Mouse (Mus musculus) heart, embryonic 12.5 days (tissue): Measurements from ENCODE around the gene Ptx4. TPM values are rescaled to one million over a fixed set of nuclear protein-coding genes. Genes with fewer than 3 reads are reported as not detected.
A peak's percentile ranks its signal among the peaks of the same experiment; 100 is the strongest.

ENCODE experiments used
- ATAC-seq: fragments of 200-750 bp; cut with Nextera tagmentation; 2 replicates; pipeline ENCODE4 v1.8.0; 2017; ENCODE audit warnings: moderate TSS enrichment, moderate library complexity; ENCODE audit not compliant: insufficient number of reproducible peaks, low FRiP score
- H3K27ac ChIP-seq: fragments of 300-500 bp; sonication (generic); 2 replicates; pipeline ENCODE4 v1.5.1; 2016; ENCODE audit warnings: mild to moderate bottlenecking, moderate library complexity; ENCODE audit not compliant: poor library complexity, severe bottlenecking
- H3K27me3 ChIP-seq: fragments of 300-500 bp; sonication (generic); replicated peaks from 2 replicates; pipeline ENCODE4 v1.6.1; 2016; ENCODE audit warnings: mild to moderate bottlenecking, moderate library complexity
- H3K36me3 ChIP-seq: fragments of 300-500 bp; sonication (generic); 2 replicates; pipeline ENCODE4 v1.6.1; 2016; ENCODE audit warnings: mild to moderate bottlenecking, moderate library complexity
- H3K4me1 ChIP-seq: fragments of 300-500 bp; sonication (generic); replicated peaks from 2 replicates; pipeline ENCODE4 v1.6.1; 2016; ENCODE audit warnings: mild to moderate bottlenecking
- H3K4me2 ChIP-seq: fragments of 300-500 bp; sonication (generic); 2 replicates; pipeline ENCODE4 v1.6.1; 2016; ENCODE audit warnings: mild to moderate bottlenecking, moderate library complexity
- H3K4me3 ChIP-seq: fragments of 300-500 bp; sonication (generic); 2 replicates; pipeline ENCODE4 v1.5.1; 2016; ENCODE audit warnings: mild to moderate bottlenecking
- H3K9ac ChIP-seq: fragments of 300-500 bp; sonication (generic); 2 replicates; pipeline ENCODE4 v1.6.1; 2016; ENCODE audit warnings: mild to moderate bottlenecking, moderate library complexity
- H3K9me3 ChIP-seq: fragments of 300-500 bp; sonication (generic); replicated peaks from 2 replicates; pipeline ENCODE4 v1.6.1; 2016; ENCODE audit warnings: mild to moderate bottlenecking, moderate library complexity
- WGBS: fragments of 180-500 bp; shearing (Covaris S2); methylation state at CpG from one replicate; pipeline ENCODE4 v1.1.7; 2016; 5-methylcytosine and 5-hydroxymethylcytosine counted together
- polyA plus RNA-seq: library from polyadenylated mRNA; unstranded; fragments of >200 nt; fragmentation: Nextera tagmentation; extraction: Ambion mirVana; gene quantifications from 2 replicates; pipeline ENCODE4 v1.2.1, GENCODE M21; 2016

Ptx4 gene
- polyA plus RNA-seq, 1 experiment from 2014 or later = 0.27 TPM

- Histone ChIP-seq H3K9ac (peak overlapping the region; percentile 24; the same call in 1 of the 2 replicates), H3K36me3 (peaks cover 15% of the 10 kb centered on the region), H3K27me3 (no peaks in the 10 kb centered on the region), H3K9me3 (no peaks in the 10 kb centered on the region), H3K27ac (peak overlapping the region; percentile 55), H3K4me1 (peaks cover 24% of the 10 kb centered on the region), H3K4me2 (peak overlapping the region; percentile 19; the same call in 1 of the 2 replicates), H3K4me3 (peak overlapping the region; percentile 15; the same call in 1 of the 2 replicates)
- 50% methylated on average over 10 of the region's 10 CpGs for WGBS
- peak; percentile 85 for ATAC-seq
These were observed 31.4 kb upstream of the Ptx4 start for GRCm38 (mm10) chr17:25089158-25089557.

DNA sequence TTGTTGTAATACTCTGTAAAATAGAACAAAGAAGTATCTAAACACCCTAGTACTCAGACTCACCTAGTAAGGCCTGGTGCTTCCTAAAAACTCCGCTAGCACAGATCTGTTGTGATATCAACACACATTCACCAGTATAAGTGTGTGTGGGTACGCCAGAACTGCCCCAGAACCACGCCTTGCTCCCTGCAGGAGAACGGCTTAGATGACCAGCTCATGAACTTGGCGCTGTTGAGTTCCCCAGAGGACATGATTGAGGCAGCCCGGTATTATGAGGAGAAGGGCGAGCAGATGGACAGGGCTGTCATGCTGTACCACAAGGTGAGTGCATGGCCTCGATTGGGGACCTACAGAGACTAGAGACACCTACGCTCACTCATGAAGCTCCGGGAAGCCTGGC is 30.1 kb upstream of the Ptx4 start:
- Histone ChIP-seq H3K4me3 (no peak overlapping the region), H3K27ac (no peak overlapping the region), H3K4me2 (peak overlapping the region; percentile 23), H3K36me3 (peaks cover 21% of the 10 kb centered on the region), H3K27me3 (no peaks in the 10 kb centered on the region), H3K9me3 (no peaks in the 10 kb centered on the region), H3K4me1 (peaks cover 14% of the 10 kb centered on the region), H3K9ac (no peak overlapping the region)
- no peak for ATAC-seq
- WGBS = 88% methylated on average over 10 of the region's 10 CpGs

DNA sequence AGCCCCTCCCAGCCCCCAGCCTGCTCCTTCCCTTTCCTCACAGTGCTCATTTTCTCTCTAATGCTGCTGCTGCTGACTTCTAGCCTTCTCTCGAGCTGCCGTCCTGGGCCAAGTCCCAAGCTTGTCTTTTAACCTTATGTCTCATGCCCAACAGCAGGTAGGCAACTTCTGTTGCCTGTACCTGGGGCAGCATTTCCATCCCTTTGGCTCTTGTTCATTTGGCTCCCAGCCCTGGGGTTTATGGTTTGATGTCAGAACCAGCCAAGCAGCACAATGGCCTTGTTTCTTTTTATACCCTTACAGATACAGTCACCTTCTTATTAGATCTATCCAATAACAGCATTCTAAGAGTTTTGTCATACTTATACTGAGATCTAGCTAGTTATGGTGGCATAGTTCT is 24.3 kb upstream of the Ptx4 start:
- no peak overlapping the region for H3K9ac ChIP-seq
- H3K4me1 ChIP-seq = no peaks in the 10 kb centered on the region
- H3K36me3 ChIP-seq = peaks cover 57% of the 10 kb centered on the region
- WGBS = 84% methylated on average over 2 of the region's 2 CpGs
- H3K4me3 ChIP-seq = no peak overlapping the region
- no peaks in the 10 kb centered on the region for H3K9me3 ChIP-seq
- no peak overlapping the region for H3K27ac ChIP-seq
- H3K27me3 ChIP-seq = no peaks in the 10 kb centered on the region
- no peak overlapping the region for H3K4me2 ChIP-seq
- ATAC-seq = no peak

- H3K36me3 ChIP-seq = peaks cover 74% of the 10 kb centered on the region
- no peaks in the 10 kb centered on the region for H3K4me1 ChIP-seq
- H3K4me3 ChIP-seq = no peak overlapping the region
- H3K9me3 ChIP-seq = no peaks in the 10 kb centered on the region
- no peak overlapping the region for H3K4me2 ChIP-seq
- 89% methylated on average over 6 of the region's 6 CpGs for WGBS
- no peak overlapping the region for H3K27ac ChIP-seq
- no peaks in the 10 kb centered on the region for H3K27me3 ChIP-seq
- H3K9ac ChIP-seq = no peak overlapping the region
- no peak for ATAC-seq
These were observed 20.5 kb upstream of the Ptx4 start for GRCm38 (mm10) chr17:25100052-25100451.

DNA sequence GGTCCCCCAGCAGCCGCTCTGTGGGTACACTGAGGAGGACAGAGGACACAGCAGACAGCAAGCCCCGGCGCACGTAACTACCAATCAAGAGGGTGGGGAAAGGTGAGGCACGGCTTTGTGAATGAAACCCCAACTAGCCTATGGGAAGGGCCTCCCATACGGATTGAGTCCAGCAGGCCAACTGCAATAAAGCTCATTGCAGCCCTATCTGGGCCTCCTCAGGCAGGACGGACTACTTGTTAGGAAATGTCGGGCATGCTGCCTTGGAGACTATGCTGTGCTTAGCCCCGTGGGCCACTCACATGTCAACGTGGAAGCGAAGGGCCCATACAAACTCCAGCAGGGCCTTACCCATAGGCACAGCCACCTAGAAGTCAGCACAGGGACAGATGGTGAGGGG is 19.2 kb upstream of the Ptx4 start:
- H3K4me3 ChIP-seq = no peak overlapping the region
- H3K36me3 ChIP-seq = peaks cover 87% of the 10 kb centered on the region
- WGBS = 92% methylated on average over 11 of the region's 11 CpGs
- H3K27ac ChIP-seq = no peak overlapping the region
- no peaks in the 10 kb centered on the region for H3K9me3 ChIP-seq
- H3K4me1 ChIP-seq = no peaks in the 10 kb centered on the region
- H3K9ac ChIP-seq = no peak overlapping the region
- H3K27me3 ChIP-seq = no peaks in the 10 kb centered on the region
- H3K4me2 ChIP-seq = no peak overlapping the region
- no peak for ATAC-seq

DNA sequence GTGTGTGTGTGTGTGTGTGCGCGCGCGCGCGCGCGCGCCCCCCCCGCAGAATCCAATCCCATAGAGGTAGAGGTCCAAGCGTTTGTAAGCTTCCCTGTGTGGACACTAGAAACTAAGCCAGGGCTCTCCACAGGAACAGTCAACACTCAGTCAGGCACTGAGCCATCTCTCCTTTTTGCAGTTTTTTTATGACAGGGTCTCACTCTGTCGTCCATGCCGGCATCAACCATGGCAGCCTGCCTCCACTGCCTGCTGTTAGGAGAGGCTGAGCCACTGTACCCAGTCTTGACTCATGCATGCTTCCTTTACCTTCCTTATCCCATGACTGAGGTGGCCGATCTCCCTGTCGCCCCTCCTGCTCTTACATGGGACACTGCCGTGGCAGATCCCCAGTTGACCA is 12.8 kb upstream of the Ptx4 start:
- no peak overlapping the region for H3K4me3 ChIP-seq
- no peak for ATAC-seq
- H3K4me2 ChIP-seq = no peak overlapping the region
- 93% methylated on average over 16 of the region's 16 CpGs for WGBS
- H3K9me3 ChIP-seq = no peaks in the 10 kb centered on the region
- H3K4me1 ChIP-seq = peaks cover 5% of the 10 kb centered on the region; the same call in 1 of the 2 replicates
- H3K27ac ChIP-seq = no peak overlapping the region
- peaks cover 91% of the 10 kb centered on the region for H3K36me3 ChIP-seq
- no peaks in the 10 kb centered on the region for H3K27me3 ChIP-seq
- no peak overlapping the region for H3K9ac ChIP-seq

DNA sequence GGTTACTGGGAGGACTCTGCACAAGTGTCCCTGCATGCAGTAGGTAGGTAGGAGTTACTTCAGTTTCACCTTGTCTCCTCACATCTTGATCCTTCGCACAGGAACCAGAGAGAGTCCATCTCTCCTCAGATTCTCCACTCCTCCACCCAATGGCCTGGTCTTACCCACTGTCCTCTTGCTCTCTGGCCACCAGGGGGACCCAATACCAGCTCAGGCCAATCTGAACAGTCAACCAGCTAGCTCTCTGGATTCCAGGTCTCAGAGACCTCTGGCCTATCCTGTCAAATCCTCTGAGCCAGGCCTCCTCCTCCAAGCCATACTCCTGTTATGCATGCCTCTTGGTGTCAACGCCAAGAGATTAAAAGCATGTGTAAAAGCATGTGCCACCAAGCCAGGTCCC is 11.0 kb upstream of the Ptx4 start:
- Histone ChIP-seq H3K9ac (no peak overlapping the region), H3K4me2 (no peak overlapping the region), H3K27ac (no peak overlapping the region), H3K4me1 (peaks cover 6% of the 10 kb centered on the region), H3K36me3 (peaks cover 87% of the 10 kb centered on the region), H3K27me3 (no peaks in the 10 kb centered on the region), H3K9me3 (no peaks in the 10 kb centered on the region), H3K4me3 (no peak overlapping the region)
- WGBS = 72% methylated on average over 2 of the region's 2 CpGs
- no peak for ATAC-seq

DNA sequence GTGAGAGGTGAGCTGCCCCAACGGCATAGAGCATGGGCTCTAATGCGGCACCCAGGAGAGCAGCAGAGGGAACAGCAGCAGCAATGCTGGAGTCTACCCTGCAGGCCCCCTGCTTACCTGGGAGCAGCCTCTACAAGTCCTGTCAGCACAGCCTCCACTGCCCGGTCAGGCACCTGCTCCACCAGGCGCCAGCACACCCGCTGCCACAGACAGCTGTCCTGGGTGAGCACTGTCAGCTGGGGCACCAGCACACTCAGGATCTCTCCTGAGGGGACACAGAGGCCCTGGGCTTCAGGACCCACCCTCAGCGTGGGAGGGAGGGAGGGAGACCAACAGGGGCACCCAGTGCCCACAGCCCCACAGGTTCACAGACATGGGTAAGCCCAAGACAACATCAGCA is 10.0 kb upstream of the Ptx4 start:
- Histone ChIP-seq H3K9me3 (no peaks in the 10 kb centered on the region), H3K36me3 (peaks cover 77% of the 10 kb centered on the region), H3K4me1 (peaks cover 12% of the 10 kb centered on the region), H3K4me2 (no peak overlapping the region), H3K27me3 (no peaks in the 10 kb centered on the region), H3K27ac (no peak overlapping the region), H3K4me3 (no peak overlapping the region), H3K9ac (no peak overlapping the region)
- ATAC-seq = no peak
- WGBS = 90% methylated on average over 6 of the region's 6 CpGs

DNA sequence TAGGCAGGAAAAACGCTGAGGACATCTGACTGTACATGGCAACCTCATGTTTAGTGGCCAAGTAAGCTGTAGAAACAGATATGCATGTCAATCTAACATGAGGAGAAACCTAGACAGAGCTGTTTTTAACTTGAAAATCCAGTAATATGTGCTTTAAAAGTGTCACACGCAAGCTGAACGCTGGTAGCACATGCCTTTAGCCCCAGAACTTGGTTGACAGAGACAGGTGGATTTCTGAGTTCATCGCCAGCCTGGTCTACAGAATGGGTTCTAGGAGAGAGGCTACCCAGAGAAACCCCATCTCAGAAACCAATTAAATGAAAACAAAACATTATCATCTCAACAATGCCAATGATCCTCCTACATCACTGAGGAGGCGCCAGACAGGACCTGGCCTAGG is 9.3 kb upstream of the Ptx4 start:
- no peak overlapping the region for H3K27ac ChIP-seq
- H3K27me3 ChIP-seq = no peaks in the 10 kb centered on the region
- 89% methylated on average over 5 of the region's 5 CpGs for WGBS
- H3K9ac ChIP-seq = no peak overlapping the region
- no peaks in the 10 kb centered on the region for H3K9me3 ChIP-seq
- peaks cover 15% of the 10 kb centered on the region for H3K4me1 ChIP-seq
- H3K4me3 ChIP-seq = no peak overlapping the region
- H3K36me3 ChIP-seq = peaks cover 71% of the 10 kb centered on the region
- H3K4me2 ChIP-seq = no peak overlapping the region
- no peak for ATAC-seq

GRCm38 (mm10) chr17:25111739-25112422 is 8.7 kb upstream of the Ptx4 start:
- no peak for ATAC-seq
- no peaks in the 10 kb centered on the region for H3K9me3 ChIP-seq
- no peak overlapping the region for H3K4me3 ChIP-seq
- H3K9ac ChIP-seq = peak overlapping the region; percentile 19; the same call in 1 of the 2 replicates
- no peak overlapping the region for H3K4me2 ChIP-seq
- H3K36me3 ChIP-seq = peaks cover 64% of the 10 kb centered on the region
- H3K4me1 ChIP-seq = peaks cover 18% of the 10 kb centered on the region
- H3K27me3 ChIP-seq = no peaks in the 10 kb centered on the region
- WGBS = 80% methylated on average over 8 of the region's 8 CpGs
- no peak overlapping the region for H3K27ac ChIP-seq

GRCm38 (mm10) chr17:25112423-25112810 is 8.1 kb upstream of the Ptx4 start:
- no peak overlapping the region for H3K4me2 ChIP-seq
- peaks cover 59% of the 10 kb centered on the region for H3K36me3 ChIP-seq
- H3K9me3 ChIP-seq = no peaks in the 10 kb centered on the region
- no peak for ATAC-seq
- H3K4me3 ChIP-seq = no peak overlapping the region
- H3K27me3 ChIP-seq = no peaks in the 10 kb centered on the region
- peak overlapping the region; percentile 19; the same call in 1 of the 2 replicates for H3K9ac ChIP-seq
- 71% methylated on average over 3 of the region's 3 CpGs for WGBS
- no peak overlapping the region for H3K27ac ChIP-seq
- peaks cover 18% of the 10 kb centered on the region for H3K4me1 ChIP-seq
